Mouse (Mus musculus) T-helper 1 cell (primary cell): ENCODE measurements around the gene Zfp866.

Experiments
- in situ Hi-C: fragments of 300-600 bp; cut with MboI, MseI; formaldehyde crosslinking; loops from one replicate; pipeline ENCODE4 v1.15.1; 2025; ENCODE audit warnings: high pct_unique_total_duplicates

The Zfp866 gene

DNA sequence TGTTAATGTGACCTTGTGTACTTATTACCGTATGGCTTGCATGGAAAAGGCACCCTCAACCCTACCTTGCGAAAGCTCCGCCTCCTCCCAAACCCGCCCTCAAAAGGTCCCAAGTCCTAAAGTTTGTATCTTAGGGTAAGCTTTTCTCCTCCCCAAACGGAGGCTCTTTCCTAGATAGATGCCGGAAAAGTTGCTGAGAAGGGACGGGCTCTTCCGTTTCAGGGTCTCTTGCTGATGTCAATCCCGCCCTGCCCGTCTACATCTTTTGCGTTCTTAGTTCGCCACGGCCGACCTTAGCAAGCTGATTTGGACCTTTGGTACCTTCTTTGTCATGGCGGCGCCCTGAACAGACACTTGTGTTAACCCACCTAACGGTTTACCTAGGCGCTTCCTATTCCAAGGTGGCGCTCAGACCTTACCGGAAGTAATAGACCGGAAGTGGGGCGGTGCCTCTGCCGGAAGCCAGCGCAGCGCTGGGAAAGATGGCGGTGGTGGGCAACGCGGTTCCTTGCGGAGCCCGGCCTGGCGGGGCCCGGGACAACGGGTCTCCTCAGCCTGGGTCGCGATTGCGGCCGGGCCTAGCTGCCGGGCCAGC lies at the start of gene Zfp866, which contains the start of gene Atp13a1:
Zfp866 (minus strand) TSS at position 406 of the 595 bp plus-strand sequence.
Atp13a1 (plus strand) TSS at position 391 of the 595 bp plus-strand sequence.
- in situ Hi-C loops = loop anchor here (5.0 kb wide), 1 partner anchor 74 kb away; no protein-coding TSS in a partner anchor

DNA sequence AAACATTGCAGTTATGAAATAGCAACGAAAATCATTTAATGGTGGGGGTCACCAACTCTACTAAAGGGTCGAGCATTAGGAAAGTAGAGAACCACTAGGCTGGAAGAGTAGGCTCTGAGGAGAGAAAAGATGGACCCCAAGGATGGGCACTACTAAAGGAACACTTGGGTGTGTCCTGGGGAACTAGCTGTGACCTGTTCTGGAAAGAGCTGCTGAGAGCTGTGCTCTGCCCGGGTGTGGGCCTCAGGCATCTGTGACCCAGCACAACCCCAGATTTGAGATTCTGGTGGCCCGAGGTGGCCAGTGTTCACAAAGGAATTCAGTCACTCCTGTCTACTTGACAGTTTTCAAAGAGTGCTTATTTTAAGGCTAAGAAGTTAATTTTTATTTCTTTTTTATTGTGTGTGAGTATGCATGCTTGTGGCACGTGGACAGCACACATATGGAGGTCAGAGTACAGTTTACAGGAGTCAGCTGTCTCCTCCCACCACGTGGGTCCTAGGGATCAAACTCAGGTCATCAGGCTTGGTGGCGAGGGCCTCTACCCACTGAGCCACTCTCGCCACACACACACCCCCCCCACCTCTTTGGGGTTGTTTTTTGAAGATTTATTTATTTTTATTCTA lies 46.2 kb upstream of the Zfp866 start:
- in situ Hi-C loops = no loop called here

- in situ Hi-C loops = no loop called here
These were observed 41.4 kb upstream of the Zfp866 start, which contains the start of gene Pbx4 for GRCm38 (mm10) chr8:69832298-69832853. Gene Pbx4 (plus strand): TSS chr8:69832491.

DNA sequence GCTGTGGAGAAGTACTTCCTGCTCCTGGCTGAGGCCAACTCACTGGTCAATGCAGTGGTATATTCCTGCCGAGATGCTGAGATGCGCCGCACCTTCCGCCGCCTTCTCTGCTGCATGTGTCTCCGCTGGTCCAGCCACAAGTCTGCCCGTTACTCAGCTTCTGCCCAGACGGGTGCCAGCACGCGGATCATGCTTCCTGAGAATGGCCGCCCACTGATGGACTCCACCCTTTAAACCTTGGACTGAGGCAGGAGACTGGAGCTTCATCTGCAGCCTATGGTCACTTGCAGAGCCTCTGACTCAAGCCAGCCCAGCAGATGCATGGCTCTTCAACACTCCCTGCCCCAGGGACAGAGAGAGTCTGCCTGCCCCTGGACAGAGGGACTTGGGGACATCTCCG lies 35.4 kb upstream of the Zfp866 start:
- in situ Hi-C loops = no loop called here

DNA sequence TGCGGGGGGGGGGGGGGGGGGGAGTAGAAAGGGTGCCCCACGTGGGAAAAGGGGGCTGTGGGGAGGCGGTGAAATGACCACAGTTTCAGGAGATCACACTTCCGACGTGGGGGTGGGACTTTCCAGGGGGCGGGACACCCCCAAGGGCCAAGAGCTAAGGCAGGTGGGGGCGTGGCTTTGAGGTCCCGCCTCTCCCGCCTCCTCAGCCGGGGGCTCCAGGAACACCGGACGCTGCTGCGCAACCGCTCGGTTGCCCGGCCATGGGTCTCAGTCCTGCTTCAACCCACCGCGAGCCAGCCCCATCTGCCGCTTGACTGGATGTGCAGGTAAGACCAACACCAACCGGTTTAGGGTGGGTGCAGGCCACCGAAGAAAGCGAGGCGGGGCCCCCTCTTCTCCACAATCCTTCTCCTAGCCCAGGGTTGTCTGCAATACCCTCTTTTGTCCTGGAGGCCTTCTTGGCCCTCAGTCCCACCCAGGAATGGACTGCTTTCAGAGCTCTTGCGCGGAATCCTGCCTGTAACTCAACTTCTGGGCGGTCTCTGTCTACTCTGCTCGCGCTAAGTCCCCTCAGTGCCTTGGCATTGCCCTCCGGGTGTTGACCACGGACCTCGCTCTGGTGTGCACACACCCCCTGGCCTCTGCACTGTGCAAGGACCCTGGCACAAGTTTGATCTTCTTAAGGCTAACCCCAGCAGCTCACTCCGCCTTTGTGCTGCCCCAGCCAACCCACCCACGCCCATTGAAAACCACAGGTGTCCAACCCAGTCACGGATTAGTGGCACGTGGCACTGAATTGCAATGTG lies 31.6 kb upstream of the Zfp866 start, which contains the start of gene Lpar2:
Lpar2 (plus strand) TSS at position 44 of the 806 bp plus-strand sequence.
- in situ Hi-C loops = no loop called here

DNA sequence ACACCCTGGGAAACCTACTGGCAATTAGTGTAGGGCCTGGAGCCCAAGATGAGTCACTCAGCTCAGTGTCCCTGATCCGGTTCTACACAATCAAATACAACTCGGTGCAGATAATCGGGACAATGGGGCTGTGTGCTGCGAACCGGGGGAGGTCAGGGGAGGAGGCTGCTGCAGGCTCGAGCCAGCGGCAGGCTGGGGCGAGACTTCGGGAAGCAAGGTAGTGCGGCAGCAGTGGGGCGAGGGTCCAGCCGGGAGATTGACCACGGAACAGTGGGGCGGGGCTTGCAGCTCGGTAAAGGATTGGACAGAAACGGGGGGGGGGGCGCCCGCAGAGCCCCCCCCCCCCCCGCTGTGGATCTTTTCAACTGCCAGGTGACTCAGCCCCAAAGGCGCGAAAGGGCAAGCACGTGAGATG lies 31.0 kb upstream of the Zfp866 start:
- in situ Hi-C loops = no loop called here

DNA sequence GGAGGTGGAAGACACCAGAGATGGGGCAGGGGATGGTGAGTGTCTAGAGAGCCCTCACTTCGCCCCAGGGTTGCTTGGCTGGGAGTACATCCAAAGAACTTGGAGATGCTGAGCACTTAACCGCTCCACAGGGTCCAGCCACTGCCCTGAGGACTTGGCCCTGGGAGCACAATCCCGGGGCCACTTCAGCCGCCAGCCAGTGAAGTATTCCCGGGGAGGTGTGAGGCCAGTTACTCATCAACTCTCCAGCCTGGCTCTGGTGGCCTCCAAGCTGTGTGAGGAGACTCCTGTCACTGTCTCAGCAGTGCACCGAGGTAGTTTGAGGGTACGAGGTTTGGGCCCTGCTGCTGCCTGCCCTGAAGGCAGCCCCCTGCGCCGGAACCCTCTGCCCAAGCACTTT lies 29.5 kb upstream of the Zfp866 start:
- in situ Hi-C loops = no loop called here

- in situ Hi-C loops = no loop called here
These were observed 24.4 kb upstream of the Zfp866 start for GRCm38 (mm10) chr8:69815396-69815795.

DNA sequence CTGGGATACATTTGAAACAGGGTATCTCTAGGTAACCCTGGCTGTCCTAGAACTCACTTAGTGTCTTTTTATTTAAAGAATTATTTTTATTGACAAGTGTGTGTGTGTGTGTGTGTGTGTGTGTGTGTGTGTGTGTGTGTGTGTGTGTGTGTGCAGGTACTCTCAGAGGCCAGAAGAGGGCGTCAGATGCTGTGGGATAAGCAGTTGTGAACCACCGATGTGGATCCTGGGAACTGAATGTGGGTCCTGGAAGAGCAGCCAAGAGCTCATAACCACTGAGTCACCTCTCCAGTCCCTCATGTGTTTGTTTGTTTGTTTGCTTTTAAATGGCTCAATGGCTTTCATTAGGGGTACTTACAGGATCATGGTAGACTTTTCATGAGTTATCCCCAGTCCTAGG lies 23.9 kb upstream of the Zfp866 start:
- in situ Hi-C loops = no loop called here

- in situ Hi-C loops = no loop called here
These were observed 18.8 kb upstream of the Zfp866 start for GRCm38 (mm10) chr8:69809820-69810219.

- in situ Hi-C loops = no loop called here
These were observed 18.0 kb upstream of the Zfp866 start for GRCm38 (mm10) chr8:69808864-69809403.

DNA sequence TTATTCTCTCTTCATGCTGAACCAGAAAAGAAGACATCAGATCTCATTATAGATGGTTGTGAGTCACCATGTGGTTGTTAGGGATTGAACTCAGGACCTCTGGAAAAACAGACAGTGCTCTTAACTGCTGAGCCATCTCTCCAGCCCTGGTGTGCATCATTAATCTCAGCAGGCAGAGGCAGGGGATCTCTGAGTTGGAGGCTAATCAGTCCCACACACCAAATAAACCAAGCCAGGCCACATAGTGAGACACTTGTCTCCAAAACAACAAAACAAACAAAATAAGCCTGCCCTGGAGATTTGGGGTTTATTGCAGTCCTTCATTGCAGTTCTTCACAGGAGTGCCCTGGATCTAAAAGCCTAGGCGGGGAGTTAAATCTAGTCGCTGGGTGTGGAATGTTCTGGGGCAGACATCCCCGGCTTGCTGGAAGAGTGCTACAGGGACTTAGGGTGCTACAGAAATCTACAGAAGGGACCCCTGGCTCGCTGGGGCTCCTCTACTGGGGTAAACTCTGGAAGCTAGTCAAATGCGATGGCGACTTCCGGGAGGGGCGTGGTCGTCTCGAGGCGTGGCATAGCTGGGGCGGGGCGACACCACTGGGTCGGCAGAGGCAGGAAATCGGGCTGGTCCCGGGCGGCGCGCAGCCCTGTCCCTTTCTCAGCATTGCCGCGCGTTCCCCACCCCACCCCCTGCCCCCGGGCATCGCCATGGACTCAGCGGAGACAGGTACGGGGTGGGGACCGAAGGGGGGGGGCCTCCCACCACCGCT lies 17.3 kb upstream of the Zfp866 start, which contains the start of gene Gmip:
Gmip (plus strand) TSS at position 586 of the 770 bp plus-strand sequence.
- in situ Hi-C loops = no loop called here

GRCm38 (mm10) chr8:69807236-69807635 lies 16.3 kb upstream of the Zfp866 start:
- in situ Hi-C loops = no loop called here

DNA sequence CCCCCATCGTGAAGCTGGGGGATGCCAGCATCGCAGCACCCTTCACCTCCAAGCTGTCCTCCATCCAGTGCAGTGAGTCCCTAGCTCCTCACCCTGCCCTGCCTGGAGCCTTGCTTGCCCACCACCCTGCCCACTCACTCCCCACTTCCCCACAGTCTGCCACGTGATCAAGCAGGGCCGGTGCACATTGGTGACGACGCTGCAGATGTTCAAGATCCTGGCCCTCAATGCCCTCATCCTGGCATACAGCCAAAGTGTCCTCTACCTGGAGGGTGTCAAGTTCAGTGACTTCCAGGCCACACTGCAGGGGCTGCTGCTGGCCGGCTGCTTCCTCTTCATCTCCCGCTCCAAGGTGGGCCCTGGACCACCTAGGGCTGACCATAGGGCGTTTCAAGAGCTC lies 14.5 kb upstream of the Zfp866 start:
- in situ Hi-C loops = no loop called here

GRCm38 (mm10) chr8:69805086-69805485 lies 14.1 kb upstream of the Zfp866 start:
- in situ Hi-C loops = no loop called here

- in situ Hi-C loops = no loop called here
These were observed 13.6 kb upstream of the Zfp866 start for GRCm38 (mm10) chr8:69804537-69804936.

- in situ Hi-C loops = no loop called here
These were observed 12.4 kb upstream of the Zfp866 start for GRCm38 (mm10) chr8:69803366-69803765.

GRCm38 (mm10) chr8:69802216-69802615 lies 11.2 kb upstream of the Zfp866 start:
- in situ Hi-C loops = no loop called here

GRCm38 (mm10) chr8:69801796-69802195 lies 10.8 kb upstream of the Zfp866 start:
- in situ Hi-C loops = no loop called here

DNA sequence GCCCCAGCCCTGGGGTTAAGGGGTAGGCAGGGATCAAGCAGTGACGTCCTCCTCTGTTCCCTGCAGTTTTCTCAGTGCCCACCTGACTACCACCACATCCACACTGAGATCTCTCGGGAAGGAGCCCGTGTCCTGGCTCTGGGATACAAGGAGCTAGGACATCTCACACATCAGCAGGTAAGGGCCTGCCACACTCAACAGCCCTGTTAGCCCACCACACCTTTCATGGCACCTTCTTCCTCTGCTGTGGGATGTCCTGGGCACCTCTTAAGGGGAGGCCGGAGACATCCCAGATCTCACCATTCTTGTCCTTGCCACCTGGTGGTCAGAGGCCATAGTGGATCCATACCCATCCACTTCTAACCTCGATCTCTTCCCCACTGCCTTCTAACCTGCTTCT lies 9.0 kb upstream of the Zfp866 start:
- in situ Hi-C loops = no loop called here

GRCm38 (mm10) chr8:69799261-69799660 lies 8.3 kb upstream of the Zfp866 start:
- in situ Hi-C loops = no loop called here
